Mouse (Mus musculus): ENCODE results near the gene Minpp1.

The Minpp1 gene

GRCm38 (mm10) chr19:32489166-32489895 is 3.8 kb downstream of the Minpp1 start:
- DNase-seq (ENCODE audit: low read depth) = no peak

GRCm38 (mm10) chr19:32490976-32491375 is 5.4 kb downstream of the Minpp1 start:
- DNase-seq (ENCODE audit: low read depth) = peak; percentile 18

- DNase-seq (ENCODE audit: low read depth) = no peak
Observed at GRCm38 (mm10) chr19:32492339-32492738, 6.8 kb downstream of the Minpp1 start.

GRCm38 (mm10) chr19:32492981-32493380 is 7.4 kb downstream of the Minpp1 start:
- DNase-seq (ENCODE audit: low read depth) = no peak

DNA sequence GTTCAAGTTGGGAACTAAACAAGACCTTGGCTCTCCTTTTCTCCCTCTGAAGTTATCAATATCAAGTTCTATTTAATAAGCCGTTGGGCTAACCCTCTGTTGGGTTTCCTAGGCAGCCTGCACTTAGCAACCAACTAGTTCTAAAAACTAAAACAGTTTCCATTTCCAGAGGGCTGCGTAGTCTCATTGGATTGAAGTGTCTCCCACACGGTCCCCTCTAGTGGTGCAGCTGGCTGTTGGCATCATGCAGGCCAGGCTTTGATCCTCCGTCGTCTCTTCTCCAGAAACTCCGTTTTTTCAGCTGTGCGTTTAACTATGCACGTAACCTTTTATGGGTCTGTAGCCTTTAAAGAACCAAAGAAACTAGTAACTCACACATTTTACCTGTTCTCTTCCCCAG is 7.9 kb downstream of the Minpp1 start:
- no peak for DNase-seq (ENCODE audit: low read depth)

DNA sequence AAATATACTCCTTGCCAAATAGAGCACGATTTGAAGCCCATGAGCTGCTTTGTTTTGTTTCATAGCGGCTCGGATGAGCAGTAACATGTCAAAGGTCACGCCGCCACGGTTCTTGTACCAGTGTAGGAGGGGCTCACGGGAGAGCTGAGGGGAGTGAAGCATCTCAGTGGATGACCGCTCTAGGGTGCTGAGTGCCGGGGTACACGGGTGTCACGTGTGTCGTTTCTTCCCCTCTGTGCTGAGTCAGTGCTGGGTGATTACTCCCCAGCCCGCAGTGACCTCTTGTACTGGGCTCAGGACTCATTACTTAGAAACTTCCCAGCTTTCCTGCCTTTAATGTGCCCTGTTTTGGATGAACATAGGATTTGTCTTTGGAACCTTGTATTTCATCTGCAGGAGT is 9.0 kb downstream of the Minpp1 start:
- DNase-seq (ENCODE audit: low read depth) = no peak

DNA sequence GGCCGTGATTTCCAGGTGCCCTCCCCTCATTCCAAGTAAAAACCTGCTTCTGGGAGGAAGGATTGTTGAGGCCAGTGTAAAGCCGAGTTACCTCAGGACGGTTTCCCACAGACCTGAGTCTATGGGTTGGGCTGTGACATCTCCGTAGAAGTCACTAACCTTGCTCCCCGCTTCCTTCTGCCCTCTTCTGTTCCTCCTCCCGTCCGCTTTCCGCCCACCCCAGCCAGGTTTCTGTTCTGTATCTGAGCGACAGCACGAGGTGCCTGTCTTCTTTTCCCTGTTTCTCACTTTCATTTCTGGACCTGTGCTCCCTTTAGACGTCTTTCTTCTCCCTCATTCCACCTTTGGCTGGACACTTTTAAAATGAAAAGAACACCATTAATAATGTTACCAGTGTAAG is 9.5 kb downstream of the Minpp1 start:
- DNase-seq (ENCODE audit: low read depth) = no peak

DNA sequence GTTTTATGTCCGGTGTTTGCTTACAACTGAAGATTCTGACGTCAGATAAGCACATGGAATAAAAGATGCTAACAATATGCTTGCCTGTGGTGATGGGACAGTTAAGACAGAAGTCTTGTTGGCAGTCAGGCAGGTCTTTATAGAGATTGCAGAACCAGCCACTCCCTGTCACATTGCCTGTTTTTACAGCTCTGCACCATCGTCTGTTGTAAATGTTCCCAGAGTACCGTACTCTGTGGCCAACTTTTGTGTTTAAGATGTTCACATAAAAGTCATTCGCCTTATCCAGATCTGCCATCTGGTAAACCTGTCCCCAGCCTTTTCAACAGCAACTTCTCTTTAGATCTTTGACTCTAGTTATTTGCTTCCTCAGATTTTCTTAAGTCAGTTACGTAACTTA is 11.8 kb downstream of the Minpp1 start:
- DNase-seq (ENCODE audit: low read depth) = no peak

- no peak for DNase-seq (ENCODE audit: low read depth)
Observed at GRCm38 (mm10) chr19:32498002-32498401, 12.4 kb downstream of the Minpp1 start.

DNA sequence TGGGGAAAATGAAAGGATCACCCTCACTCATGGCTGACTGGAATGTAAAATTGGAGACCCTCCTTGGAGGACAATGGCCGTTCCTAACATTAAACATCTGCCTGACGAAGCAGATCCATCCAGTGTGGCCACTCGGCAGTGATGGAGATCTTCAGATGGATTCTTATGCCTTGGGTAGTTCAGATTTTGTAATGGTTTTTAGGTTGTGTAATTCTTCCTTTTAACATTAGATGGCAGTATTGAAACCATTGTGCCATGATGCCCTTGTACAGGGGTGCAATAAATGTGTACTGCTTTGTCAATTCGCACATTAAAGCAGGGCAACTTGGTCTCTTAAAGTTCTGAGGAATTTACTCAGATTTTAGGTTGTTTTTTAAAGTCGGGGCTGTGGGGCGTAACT is 15.8 kb downstream of the Minpp1 start:
- peak; percentile 67 for DNase-seq (ENCODE audit: low read depth)

DNA sequence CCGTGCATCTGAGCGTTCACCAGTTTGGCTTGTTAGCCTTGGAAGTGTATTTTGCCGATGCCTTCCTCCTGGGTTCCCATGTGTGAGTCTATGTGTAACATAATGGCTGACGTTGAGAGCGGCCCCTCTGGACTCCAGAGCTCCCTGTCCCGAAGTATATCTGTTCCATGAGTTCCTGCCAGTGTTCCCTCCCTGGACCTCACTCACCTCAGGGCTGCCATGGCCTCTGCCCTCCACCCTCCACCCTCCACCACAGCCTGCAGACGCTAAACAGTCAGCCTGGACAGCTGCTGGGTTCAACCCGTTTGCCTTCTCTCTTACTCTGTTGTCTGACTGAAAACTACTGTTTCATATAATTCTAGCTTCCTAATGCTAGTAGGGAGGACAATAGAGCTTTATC is 20.5 kb downstream of the Minpp1 start:
- DNase-seq (ENCODE audit: low read depth) = no peak

DNA sequence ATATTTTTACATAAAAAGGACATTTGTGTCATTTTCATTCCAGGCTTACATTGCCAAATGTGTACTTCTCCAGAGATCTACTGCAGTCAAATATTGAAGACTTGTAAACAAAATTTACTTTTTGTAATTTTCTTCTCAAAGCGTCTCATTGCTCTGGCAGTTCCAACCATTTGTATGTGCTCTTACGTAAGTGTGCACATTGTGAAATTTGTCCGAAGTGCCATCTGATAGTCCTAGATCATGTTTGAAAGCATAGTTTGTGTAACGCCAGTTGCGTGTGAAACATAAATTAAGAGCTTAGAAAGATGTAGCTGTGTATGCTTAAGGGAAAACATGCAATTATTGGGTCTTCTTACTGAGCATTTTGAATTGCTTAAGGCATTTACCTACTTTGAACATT is 20.9 kb downstream of the Minpp1 start:
- peak; percentile 46 for DNase-seq (ENCODE audit: low read depth)

- DNase-seq (ENCODE audit: low read depth) = no peak
Observed at GRCm38 (mm10) chr19:32507100-32507499, 21.5 kb downstream of the Minpp1 start.

GRCm38 (mm10) chr19:32507526-32507925 is 22.0 kb downstream of the Minpp1 start:
- DNase-seq (ENCODE audit: low read depth) = no peak

GRCm38 (mm10) chr19:32510267-32510666 is 24.7 kb downstream of the Minpp1 start:
- peak; percentile 12 for DNase-seq (ENCODE audit: low read depth)

DNA sequence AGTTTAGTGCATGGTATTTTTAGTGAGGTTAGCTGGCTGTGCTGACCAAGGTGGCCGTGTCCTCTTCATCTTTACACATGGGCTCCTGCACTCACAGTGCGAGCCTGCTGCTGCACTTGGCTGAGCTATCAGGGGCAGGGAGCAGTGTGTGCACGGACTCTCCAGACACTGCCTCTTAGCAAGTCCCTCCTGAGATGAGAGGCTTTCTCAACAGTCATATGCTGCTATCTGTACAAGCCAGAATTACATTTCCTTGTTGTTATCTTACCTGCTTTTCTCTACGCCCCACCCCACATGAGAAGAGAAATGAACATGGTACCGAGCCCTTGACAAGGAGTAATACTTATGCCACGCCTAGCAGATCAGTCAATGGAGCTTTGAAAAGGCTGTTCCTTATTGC is 25.4 kb downstream of the Minpp1 start:
- DNase-seq (ENCODE audit: low read depth) = no peak

DNA sequence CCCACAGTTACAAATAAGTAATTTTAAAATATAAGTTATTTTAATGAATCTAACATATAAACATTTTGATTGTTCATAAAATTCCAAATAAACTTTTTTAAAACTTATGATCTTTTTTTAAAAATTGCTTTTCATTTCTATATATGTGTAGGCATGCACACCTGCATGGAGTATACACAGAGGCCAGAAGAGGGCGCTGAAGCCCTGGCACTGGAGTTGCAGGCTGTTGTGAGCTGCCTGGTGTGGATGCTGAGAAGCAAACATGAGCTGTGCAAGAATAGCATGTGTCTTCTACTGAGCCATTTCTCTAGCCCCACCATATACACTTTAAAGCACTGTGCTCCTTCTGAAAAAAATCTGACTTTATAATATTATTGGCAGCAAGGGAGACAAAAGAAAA is 26.9 kb downstream of the Minpp1 start:
- DNase-seq (ENCODE audit: low read depth) = peak; percentile 41

GRCm38 (mm10) chr19:32516575-32516974 is 31.0 kb downstream of the Minpp1 start:
- DNase-seq (ENCODE audit: low read depth) = no peak

GRCm38 (mm10) chr19:32521446-32521845 is 35.9 kb downstream of the Minpp1 start:
- DNase-seq (ENCODE audit: low read depth) = peak; percentile 40

DNA sequence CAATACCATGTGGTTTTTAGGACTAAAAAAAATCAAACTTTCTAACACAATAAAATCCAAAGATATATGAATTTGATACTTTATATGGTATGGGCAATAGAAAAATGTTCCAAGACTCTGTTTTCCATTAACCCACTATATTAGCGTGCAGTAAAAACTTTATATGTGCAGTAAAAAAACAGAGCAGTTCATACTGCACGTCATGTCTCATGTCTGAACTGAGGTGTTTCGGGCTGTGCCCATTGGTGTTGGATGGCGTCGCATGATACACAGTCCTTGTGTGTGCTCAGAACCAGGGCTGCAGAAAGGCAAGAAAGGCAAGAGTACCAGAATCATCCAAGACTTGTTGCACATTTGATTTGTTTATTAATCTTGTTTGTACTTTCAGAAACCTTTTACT is 36.7 kb downstream of the Minpp1 start:
- no peak for DNase-seq (ENCODE audit: low read depth)

DNA sequence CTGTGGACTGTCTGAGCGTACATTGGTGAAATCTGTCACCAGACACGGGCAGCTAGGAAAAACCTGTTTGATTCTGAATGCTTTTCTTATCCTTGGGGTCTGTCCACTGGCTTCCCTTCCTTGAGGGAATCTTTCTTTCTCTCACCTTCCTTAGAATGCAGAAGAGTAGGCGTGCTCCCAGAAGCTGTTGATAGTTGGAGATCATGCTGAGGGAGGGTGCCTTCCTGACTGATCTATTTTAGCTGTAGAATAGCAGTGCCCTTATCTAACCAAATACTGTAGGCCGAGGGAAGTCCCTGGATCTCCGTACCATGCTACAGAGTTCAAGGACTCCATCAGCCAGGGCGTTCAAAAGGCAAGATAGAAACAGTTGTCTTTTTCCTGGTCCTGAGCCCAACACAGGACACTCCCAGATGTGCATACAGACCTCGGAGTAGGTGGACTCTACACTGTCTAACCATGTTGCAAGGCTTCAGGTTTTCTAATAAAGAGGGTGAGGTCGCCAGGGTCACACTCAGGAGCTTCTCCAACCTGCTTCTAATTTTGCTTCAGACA is 37.3 kb downstream of the Minpp1 start:
- no peak for DNase-seq (ENCODE audit: low read depth)

DNA sequence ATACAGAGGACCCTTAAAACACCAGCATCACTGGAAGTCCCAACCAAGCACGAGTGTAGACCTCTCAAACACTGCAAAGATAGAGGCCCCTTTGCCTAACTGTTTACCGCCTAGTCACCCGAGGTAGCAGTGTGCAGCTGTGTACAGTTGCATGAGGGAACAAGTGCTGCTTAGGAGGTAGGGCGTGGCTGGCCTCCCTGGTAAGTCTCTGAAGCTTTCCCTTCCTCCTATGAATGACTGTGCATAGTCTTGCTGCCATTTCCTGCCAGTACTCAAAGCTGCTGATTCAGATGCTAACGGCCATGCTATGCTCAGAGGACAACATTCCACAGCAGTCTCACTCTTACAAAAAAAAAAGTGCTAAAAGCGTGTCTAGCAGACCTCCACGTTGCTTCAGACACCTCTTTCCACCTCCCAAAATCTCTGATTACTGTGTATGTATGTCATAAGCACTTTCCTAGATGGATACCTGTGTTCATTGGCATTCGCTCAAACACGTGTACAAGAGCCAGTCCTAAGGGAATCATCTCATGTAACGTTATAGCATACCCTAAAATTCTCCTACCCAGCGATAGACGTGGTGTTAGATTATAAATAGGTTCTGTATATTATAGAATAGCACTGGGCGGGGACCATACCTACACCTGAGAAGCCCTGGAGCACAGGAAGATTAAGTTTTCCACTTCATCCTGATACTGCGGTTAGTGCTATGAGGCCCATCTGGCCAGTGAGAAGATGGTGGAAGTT is 38.4 kb downstream of the Minpp1 start:
- DNase-seq (ENCODE audit: low read depth) = peak; percentile 86

GRCm38 (mm10) chr19:32524516-32524860 is 38.9 kb downstream of the Minpp1 start:
- DNase-seq (ENCODE audit: low read depth) = no peak
